Mouse (Mus musculus): ENCODE data around the gene Ndufaf4. TPM values are rescaled to one million over a fixed set of nuclear protein-coding genes. Genes with fewer than 3 reads are reported as not detected.

Gene Ndufaf4
- polyA plus RNA-seq, 1 experiment from 2014 or later: 58.6 TPM

GRCm38 (mm10) chr4:24915631-24916030 lies 17.7 kb downstream of the Ndufaf4 start:
- no peak for ATAC-seq (replicated peaks)
- H3K9me3 ChIP-seq: no peaks in the 10 kb centered on the region
- no peaks in the 10 kb centered on the region for H3K4me1 ChIP-seq
- no peak overlapping the region for H3K9ac ChIP-seq
- H3K4me2 ChIP-seq: no peak overlapping the region
- 94% methylated on average over 2 of the region's 2 CpGs for WGBS
- no peaks in the 10 kb centered on the region for H3K27me3 ChIP-seq (replicated peaks)
- no peak overlapping the region for H3K4me3 ChIP-seq
- no peaks in the 10 kb centered on the region for H3K36me3 ChIP-seq (replicated peaks)
- no peak overlapping the region for H3K27ac ChIP-seq

- ATAC-seq (replicated peaks): no peak
- Histone ChIP-seq H3K4me3 (no peak overlapping the region), H3K36me3 (replicated peaks) (no peaks in the 10 kb centered on the region), H3K4me1 (no peaks in the 10 kb centered on the region), H3K4me2 (no peak overlapping the region), H3K9me3 (no peaks in the 10 kb centered on the region), H3K9ac (no peak overlapping the region), H3K27me3 (replicated peaks) (no peaks in the 10 kb centered on the region), H3K27ac (no peak overlapping the region)
- WGBS: 68% methylated on average over 5 of the region's 5 CpGs
Observed at GRCm38 (mm10) chr4:24920006-24920577, 22.2 kb downstream of the Ndufaf4 start.

GRCm38 (mm10) chr4:24924726-24925125 lies 26.8 kb downstream of the Ndufaf4 start:
- H3K4me1 ChIP-seq: no peaks in the 10 kb centered on the region
- 74% methylated on average over 2 of the region's 2 CpGs for WGBS
- H3K36me3 ChIP-seq (replicated peaks): no peaks in the 10 kb centered on the region
- H3K4me3 ChIP-seq: no peak overlapping the region
- H3K27me3 ChIP-seq (replicated peaks): no peaks in the 10 kb centered on the region
- no peak overlapping the region for H3K9ac ChIP-seq
- no peak overlapping the region for H3K27ac ChIP-seq
- H3K9me3 ChIP-seq: no peaks in the 10 kb centered on the region
- H3K4me2 ChIP-seq: no peak overlapping the region
- no peak for ATAC-seq (replicated peaks)

GRCm38 (mm10) chr4:24928260-24928780 lies 30.4 kb downstream of the Ndufaf4 start:
- Histone ChIP-seq H3K4me3 (no peak overlapping the region), H3K4me1 (no peaks in the 10 kb centered on the region), H3K9ac (no peak overlapping the region), H3K4me2 (no peak overlapping the region), H3K36me3 (replicated peaks) (no peaks in the 10 kb centered on the region), H3K27me3 (replicated peaks) (no peaks in the 10 kb centered on the region), H3K9me3 (no peaks in the 10 kb centered on the region), H3K27ac (no peak overlapping the region)
- ATAC-seq (replicated peaks): no peak
- 84% methylated on average over 5 of the region's 5 CpGs for WGBS

- no peak overlapping the region for H3K27ac ChIP-seq
- H3K9me3 ChIP-seq: no peaks in the 10 kb centered on the region
- no peaks in the 10 kb centered on the region for H3K4me1 ChIP-seq
- no peak for ATAC-seq (replicated peaks)
- H3K4me2 ChIP-seq: no peak overlapping the region
- H3K9ac ChIP-seq: no peak overlapping the region
- no peaks in the 10 kb centered on the region for H3K27me3 ChIP-seq (replicated peaks)
- no peaks in the 10 kb centered on the region for H3K36me3 ChIP-seq (replicated peaks)
- no peak overlapping the region for H3K4me3 ChIP-seq
- WGBS: 85% methylated on average over 5 of the region's 5 CpGs
Observed at GRCm38 (mm10) chr4:24928926-24929325, 31.0 kb downstream of the Ndufaf4 start.

- Histone ChIP-seq H3K4me1 (no peaks in the 10 kb centered on the region), H3K4me3 (no peak overlapping the region), H3K4me2 (no peak overlapping the region), H3K9ac (no peak overlapping the region), H3K9me3 (no peaks in the 10 kb centered on the region), H3K27me3 (replicated peaks) (no peaks in the 10 kb centered on the region), H3K36me3 (replicated peaks) (no peaks in the 10 kb centered on the region), H3K27ac (0 out of 2 replicates have a peak overlapping the region, but pooled peaks have one; percentile 38)
- ATAC-seq (replicated peaks): no peak
- WGBS: 35% methylated on average over 6 of the region's 6 CpGs
Observed at GRCm38 (mm10) chr4:24942728-24943424, 45.0 kb downstream of the Ndufaf4 start.

Other genes with a start within 250 kb of the Ndufaf4 start
- gene Klhl32, start 47.0 kb upstream of the Ndufaf4 start, polyA plus RNA-seq (2015; fragmentation: Nextera tagmentation; extraction: Ambion mirVana): 32.6 and 34.3 TPM in 2 replicates
- 1.6 and 2.0 TPM in 2 replicates for gene Gpr63, start 68.3 kb downstream of the Ndufaf4 start, polyA plus RNA-seq (2015; fragmentation: Nextera tagmentation; extraction: Ambion mirVana)

All from midbrain, embryonic 15.5 days (tissue).